Mouse (Mus musculus) hindbrain, embryonic 13.5 days (tissue): ENCODE measurements around the gene Nfkbib. TPM values are rescaled to one million over a fixed set of nuclear protein-coding genes. Genes with fewer than 3 reads are reported as not detected.

ENCODE experiments used
- ATAC-seq: fragments of 200-750 bp; cut with Nextera tagmentation; 2 replicates; pipeline ENCODE4 v1.8.0; 2017; ENCODE audit warnings: moderate TSS enrichment; ENCODE audit not compliant: low FRiP score
- H3K27ac ChIP-seq: fragments of 300-500 bp; sonication (generic); 2 replicates; pipeline ENCODE4 v1.5.1; 2015; ENCODE audit warnings: inconsistent platforms, mild to moderate bottlenecking, moderate library complexity
- H3K27me3 ChIP-seq: fragments of 300-500 bp; sonication (generic); 2 replicates; pipeline ENCODE4 v1.6.1; 2015; ENCODE audit warnings: mild to moderate bottlenecking, inconsistent platforms
- H3K36me3 ChIP-seq: fragments of 300-500 bp; sonication (generic); 2 replicates; pipeline ENCODE4 v1.6.1; 2015; ENCODE audit warnings: mild to moderate bottlenecking, inconsistent platforms
- H3K4me1 ChIP-seq: fragments of 300-500 bp; sonication (generic); replicated peaks from 2 replicates; pipeline ENCODE4 v1.6.1; 2015; ENCODE audit warnings: inconsistent platforms
- H3K4me2 ChIP-seq: fragments of 300-500 bp; sonication (generic); 2 replicates; pipeline ENCODE4 v1.6.1; 2015; ENCODE audit warnings: inconsistent platforms, mild to moderate bottlenecking, moderate library complexity
- H3K4me3 ChIP-seq: fragments of 300-500 bp; sonication (generic); 2 replicates; pipeline ENCODE4 v1.5.1; 2015; ENCODE audit warnings: mild to moderate bottlenecking, inconsistent platforms
- H3K9ac ChIP-seq: fragments of 300-500 bp; sonication (generic); 2 replicates; pipeline ENCODE4 v1.6.1; 2015; ENCODE audit warnings: mild to moderate bottlenecking, inconsistent platforms
- H3K9me3 ChIP-seq: fragments of 300-500 bp; sonication (generic); 2 replicates; pipeline ENCODE4 v1.6.1; 2016; ENCODE audit warnings: inconsistent platforms
- WGBS: fragments of 180-500 bp; shearing (Covaris S2); methylation state at CpG from one replicate; pipeline ENCODE4 v1.1.7; 2015; 5-methylcytosine and 5-hydroxymethylcytosine counted together
- polyA plus RNA-seq: library from polyadenylated mRNA; unstranded; fragments of >200 nt; fragmentation: Nextera tagmentation; extraction: Ambion mirVana; gene quantifications from 2 replicates; pipeline ENCODE4 v1.2.1, GENCODE M21; 2015

Gene Nfkbib
- polyA plus RNA-seq = 58.6 and 59.5 TPM in 2 replicates

GRCm38 (mm10) chr7:28767462-28767965 lies at the start of gene Nfkbib:
Nfkbib (minus strand) TSS chr7:28767512.
- H3K9ac ChIP-seq = peak within 1 kb of the TSS; percentile 70
- H3K36me3 ChIP-seq = peaks cover 8% of the 10 kb centered on the region; the same call in 1 of the 2 replicates
- no peaks in the 10 kb centered on the region for H3K27me3 ChIP-seq
- H3K4me3 ChIP-seq = peak within 1 kb of the TSS; percentile 69
- WGBS = 62% methylated on average over 7 of the region's 7 CpGs
- ATAC-seq = no peak
- H3K27ac ChIP-seq = no peak within 1 kb of the TSS
- peaks cover 37% of the 10 kb centered on the region for H3K4me1 ChIP-seq
- H3K4me2 ChIP-seq = peak within 1 kb of the TSS; percentile 67
- H3K9me3 ChIP-seq = no peaks in the 10 kb centered on the region

- H3K4me2 ChIP-seq = no peak overlapping the region
- 92% methylated on average over 10 of the region's 10 CpGs for WGBS
- peaks cover 87% of the 10 kb centered on the region for H3K4me1 ChIP-seq
- no peak overlapping the region for H3K4me3 ChIP-seq
- H3K27me3 ChIP-seq = no peaks in the 10 kb centered on the region
- peaks cover 98% of the 10 kb centered on the region for H3K36me3 ChIP-seq
- H3K27ac ChIP-seq = no peak overlapping the region
- H3K9ac ChIP-seq = peak overlapping the region; percentile 21; the same call in 1 of the 2 replicates
- H3K9me3 ChIP-seq = no peaks in the 10 kb centered on the region
- ATAC-seq = no peak
Observed at GRCm38 (mm10) chr7:28816920-28817319, 49.6 kb upstream of the Nfkbib start.

DNA sequence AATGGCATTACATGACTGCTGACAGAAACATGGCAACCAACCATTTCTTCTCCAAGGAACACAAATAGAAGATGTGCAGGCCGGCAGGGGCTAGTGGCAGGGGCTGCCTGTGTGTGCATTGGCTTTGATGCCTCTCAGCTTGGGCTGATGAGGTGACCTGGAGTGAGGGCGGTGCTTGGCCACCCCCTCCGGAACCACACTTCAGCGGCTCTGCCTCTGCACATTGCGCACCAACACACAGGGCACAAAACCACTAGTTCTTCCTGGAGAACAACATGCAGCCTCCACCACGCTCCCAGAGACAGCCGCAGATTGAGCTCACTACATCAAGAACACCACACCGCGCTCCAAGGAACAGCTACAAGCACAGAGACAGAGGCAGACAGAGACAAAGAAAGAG lies 48.9 kb upstream of the Nfkbib start:
- H3K9me3 ChIP-seq = no peaks in the 10 kb centered on the region
- WGBS = 82% methylated on average over 9 of the region's 9 CpGs
- H3K27me3 ChIP-seq = no peaks in the 10 kb centered on the region
- H3K27ac ChIP-seq = no peak overlapping the region; the same call in 1 of the 2 replicates
- H3K36me3 ChIP-seq = peaks cover 91% of the 10 kb centered on the region
- ATAC-seq = no peak
- peaks cover 86% of the 10 kb centered on the region for H3K4me1 ChIP-seq
- H3K4me2 ChIP-seq = no peak overlapping the region
- H3K9ac ChIP-seq = 0 out of 2 replicates have a peak overlapping the region, but pooled peaks have one; percentile 9
- H3K4me3 ChIP-seq = no peak overlapping the region

DNA sequence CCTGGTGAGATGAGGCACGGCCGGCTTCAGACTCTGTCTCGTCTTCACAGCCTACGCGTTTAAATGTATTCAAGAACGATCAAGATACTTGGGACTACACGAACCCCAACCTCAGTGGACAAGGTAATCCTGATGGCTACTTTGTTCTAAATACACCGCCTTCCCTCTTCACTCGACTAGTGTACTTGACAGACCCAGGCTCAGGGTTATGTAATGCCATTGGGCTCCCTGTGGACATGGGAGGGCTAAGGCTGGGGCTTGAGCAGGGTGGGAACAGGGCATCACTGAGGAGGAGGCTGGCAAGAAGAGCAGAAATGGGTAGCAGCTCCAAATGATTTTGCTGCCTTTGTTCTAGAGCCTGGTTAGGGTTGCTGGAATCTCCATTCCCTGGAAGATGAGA lies 47.9 kb upstream of the Nfkbib start:
- H3K4me2 ChIP-seq = no peak overlapping the region
- no peaks in the 10 kb centered on the region for H3K27me3 ChIP-seq
- peaks cover 81% of the 10 kb centered on the region for H3K36me3 ChIP-seq
- peaks cover 77% of the 10 kb centered on the region for H3K4me1 ChIP-seq
- no peak overlapping the region for H3K27ac ChIP-seq
- ATAC-seq = no peak
- H3K9ac ChIP-seq = 0 out of 2 replicates have a peak overlapping the region, but pooled peaks have one; percentile 9
- no peak overlapping the region for H3K4me3 ChIP-seq
- no peaks in the 10 kb centered on the region for H3K9me3 ChIP-seq
- 92% methylated on average over 9 of the region's 9 CpGs for WGBS

DNA sequence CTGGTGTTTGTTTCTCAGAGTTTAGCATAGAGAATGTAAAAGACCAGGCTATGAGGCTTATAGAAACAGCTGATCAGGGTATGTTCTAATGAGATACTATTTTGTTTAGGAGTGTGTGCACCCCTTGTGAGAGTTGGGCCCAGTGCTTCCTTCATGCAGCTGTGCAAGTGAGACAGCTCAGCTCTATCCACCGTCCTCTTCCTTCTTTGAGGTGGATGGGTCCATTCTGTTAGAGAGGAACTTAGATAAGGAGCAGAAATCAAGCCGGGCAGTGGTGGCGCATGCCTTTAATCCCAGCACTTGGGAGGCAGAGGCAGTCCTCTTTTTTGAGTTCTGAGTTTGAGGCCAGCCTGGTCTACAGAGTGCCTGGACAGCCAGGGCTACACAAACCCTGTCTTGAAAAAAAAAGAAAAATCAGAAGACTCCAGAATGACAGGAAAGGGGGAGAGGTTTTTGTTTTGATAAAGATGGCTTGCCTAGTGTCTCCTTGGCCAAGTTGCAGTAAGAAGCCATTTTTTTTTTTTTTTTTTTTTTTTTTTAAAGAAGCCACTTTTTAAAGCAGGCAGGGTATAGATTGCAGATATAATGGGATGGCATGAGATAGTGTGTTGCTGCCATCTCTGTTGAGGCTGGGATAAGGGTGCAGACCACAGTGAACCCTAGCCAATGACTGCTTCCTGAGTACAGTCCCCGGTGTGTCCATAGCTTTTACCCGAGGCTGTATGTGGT lies 47.2 kb upstream of the Nfkbib start:
- Histone ChIP-seq H3K36me3 (peaks cover 73% of the 10 kb centered on the region), H3K4me2 (no peak overlapping the region), H3K27me3 (no peaks in the 10 kb centered on the region), H3K9me3 (no peaks in the 10 kb centered on the region), H3K4me3 (no peak overlapping the region), H3K4me1 (peaks cover 73% of the 10 kb centered on the region), H3K27ac (no peak overlapping the region), H3K9ac (no peak overlapping the region)
- ATAC-seq = no peak
- 84% methylated on average over 5 of the region's 5 CpGs for WGBS

- no peaks in the 10 kb centered on the region for H3K27me3 ChIP-seq
- peaks cover 68% of the 10 kb centered on the region for H3K4me1 ChIP-seq
- H3K4me3 ChIP-seq = peak overlapping the region; percentile 76
- peak overlapping the region; percentile 86 for H3K4me2 ChIP-seq
- H3K27ac ChIP-seq = no peak overlapping the region
- H3K36me3 ChIP-seq = peaks cover 60% of the 10 kb centered on the region
- ATAC-seq = no peak
- no peaks in the 10 kb centered on the region for H3K9me3 ChIP-seq
- 90% methylated on average over 5 of the region's 5 CpGs for WGBS
- peak overlapping the region; percentile 90; the same call in 1 of the 2 replicates for H3K9ac ChIP-seq
Observed at GRCm38 (mm10) chr7:28812949-28813348, 45.6 kb upstream of the Nfkbib start.

DNA sequence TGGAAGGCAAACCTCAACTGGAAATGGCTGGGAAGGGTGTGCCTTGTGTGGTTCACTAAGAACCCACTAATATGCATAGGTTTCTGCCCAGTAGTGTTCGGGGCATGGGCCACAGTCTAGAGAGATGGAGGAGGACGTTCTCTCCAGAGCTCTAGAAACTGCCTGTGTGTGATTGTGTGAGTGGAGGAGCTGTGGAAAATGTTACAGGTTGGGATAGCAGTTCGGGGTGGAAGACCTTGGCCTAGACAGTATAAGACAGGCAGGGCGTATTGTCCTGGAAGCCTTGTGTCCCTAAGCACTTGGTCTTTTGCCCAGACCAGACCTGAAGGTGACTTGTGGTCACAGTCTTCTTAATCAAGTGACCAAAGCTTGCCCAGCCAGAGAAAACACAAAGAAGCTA lies 45.1 kb upstream of the Nfkbib start:
- H3K4me1 ChIP-seq = peaks cover 68% of the 10 kb centered on the region
- H3K4me2 ChIP-seq = peak overlapping the region; percentile 86
- no peak for ATAC-seq
- H3K9me3 ChIP-seq = no peaks in the 10 kb centered on the region
- peak overlapping the region; percentile 30; the same call in 1 of the 2 replicates for H3K27ac ChIP-seq
- WGBS = 77% methylated on average over 4 of the region's 4 CpGs
- peaks cover 55% of the 10 kb centered on the region for H3K36me3 ChIP-seq
- no peaks in the 10 kb centered on the region for H3K27me3 ChIP-seq
- H3K4me3 ChIP-seq = peak overlapping the region; percentile 76
- peak overlapping the region; percentile 90 for H3K9ac ChIP-seq

DNA sequence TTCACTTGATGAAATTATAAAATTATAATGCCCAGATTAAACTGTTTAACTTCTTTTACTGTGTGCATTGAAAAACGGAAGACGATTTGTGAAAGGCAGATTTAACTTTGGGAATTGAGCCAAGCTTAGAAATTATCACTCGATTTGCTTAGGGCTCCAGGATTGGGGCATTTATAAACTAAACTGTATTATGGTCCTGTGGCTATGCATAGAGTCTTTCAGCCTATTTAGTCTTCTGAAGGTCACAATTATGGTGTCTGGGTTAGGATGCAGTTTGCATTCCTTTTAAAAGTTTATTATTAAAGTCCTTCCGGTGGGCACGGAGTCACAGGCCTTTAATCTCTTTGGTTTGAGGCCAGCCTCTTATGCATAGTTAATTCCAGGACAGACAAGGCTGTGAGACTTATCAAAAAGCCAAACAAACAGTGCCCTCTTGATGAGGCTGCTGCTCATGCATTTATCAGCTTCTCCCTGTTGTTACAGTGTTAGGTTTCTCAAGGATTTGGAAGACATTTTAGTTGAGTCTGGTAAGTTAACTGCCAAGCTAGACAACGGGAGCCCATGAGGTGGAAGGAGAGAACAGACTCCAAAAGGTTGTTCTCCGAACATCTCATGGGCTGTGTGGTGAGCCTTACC lies 44.4 kb upstream of the Nfkbib start:
- H3K27ac ChIP-seq = peak overlapping the region; percentile 30
- H3K9ac ChIP-seq = peak overlapping the region; percentile 90
- H3K27me3 ChIP-seq = no peaks in the 10 kb centered on the region
- peaks cover 61% of the 10 kb centered on the region for H3K4me1 ChIP-seq
- no peaks in the 10 kb centered on the region for H3K9me3 ChIP-seq
- H3K4me3 ChIP-seq = peak overlapping the region; percentile 76
- peak overlapping the region; percentile 86 for H3K4me2 ChIP-seq
- ATAC-seq = no peak
- WGBS = 17% methylated on average over 7 of the region's 7 CpGs
- peaks cover 48% of the 10 kb centered on the region for H3K36me3 ChIP-seq

DNA sequence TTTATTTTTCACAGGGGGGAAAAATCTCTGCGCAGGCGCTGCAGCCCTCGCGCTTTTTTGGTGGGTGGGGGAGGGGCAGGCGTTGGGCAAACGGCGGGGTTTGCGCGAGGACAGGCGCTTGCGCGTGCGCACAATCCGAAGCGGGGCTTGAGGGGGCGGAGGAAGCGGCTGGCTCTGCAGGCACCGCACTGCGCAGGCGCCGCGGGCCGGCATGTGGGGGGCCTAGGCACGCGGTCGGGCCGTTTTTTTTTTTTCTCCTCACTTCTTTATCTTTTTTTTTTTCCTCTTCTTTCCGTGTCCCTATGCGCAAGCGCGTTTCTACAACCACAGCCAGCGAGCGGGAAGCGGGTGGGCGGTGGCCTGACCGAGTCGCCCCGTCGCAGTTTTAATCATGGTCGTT lies 43.9 kb upstream of the Nfkbib start:
- ATAC-seq = 0 out of 2 replicates have a peak, but pooled peaks have one; percentile 14
- H3K9ac ChIP-seq = peak overlapping the region; percentile 90
- peaks cover 56% of the 10 kb centered on the region for H3K4me1 ChIP-seq
- no peaks in the 10 kb centered on the region for H3K9me3 ChIP-seq
- WGBS = under 1% methylated on average over 39 of the region's 40 CpGs
- H3K36me3 ChIP-seq = peaks cover 42% of the 10 kb centered on the region
- no peaks in the 10 kb centered on the region for H3K27me3 ChIP-seq
- H3K4me2 ChIP-seq = peak overlapping the region; percentile 86
- H3K27ac ChIP-seq = peak overlapping the region; percentile 97
- peak overlapping the region; percentile 76 for H3K4me3 ChIP-seq

- H3K4me1 ChIP-seq = peaks cover 47% of the 10 kb centered on the region
- H3K4me3 ChIP-seq = peak overlapping the region; percentile 76
- no peaks in the 10 kb centered on the region for H3K9me3 ChIP-seq
- peak overlapping the region; percentile 100 for H3K27ac ChIP-seq
- peaks cover 34% of the 10 kb centered on the region for H3K36me3 ChIP-seq
- no peaks in the 10 kb centered on the region for H3K27me3 ChIP-seq
- peak overlapping the region; percentile 92 for H3K9ac ChIP-seq
- peak overlapping the region; percentile 94 for H3K4me2 ChIP-seq
- under 1% methylated on average over 70 of the region's 70 CpGs for WGBS
- peak; percentile 94 for ATAC-seq
Observed at GRCm38 (mm10) chr7:28810107-28811066, 43.1 kb upstream of the Nfkbib start.

DNA sequence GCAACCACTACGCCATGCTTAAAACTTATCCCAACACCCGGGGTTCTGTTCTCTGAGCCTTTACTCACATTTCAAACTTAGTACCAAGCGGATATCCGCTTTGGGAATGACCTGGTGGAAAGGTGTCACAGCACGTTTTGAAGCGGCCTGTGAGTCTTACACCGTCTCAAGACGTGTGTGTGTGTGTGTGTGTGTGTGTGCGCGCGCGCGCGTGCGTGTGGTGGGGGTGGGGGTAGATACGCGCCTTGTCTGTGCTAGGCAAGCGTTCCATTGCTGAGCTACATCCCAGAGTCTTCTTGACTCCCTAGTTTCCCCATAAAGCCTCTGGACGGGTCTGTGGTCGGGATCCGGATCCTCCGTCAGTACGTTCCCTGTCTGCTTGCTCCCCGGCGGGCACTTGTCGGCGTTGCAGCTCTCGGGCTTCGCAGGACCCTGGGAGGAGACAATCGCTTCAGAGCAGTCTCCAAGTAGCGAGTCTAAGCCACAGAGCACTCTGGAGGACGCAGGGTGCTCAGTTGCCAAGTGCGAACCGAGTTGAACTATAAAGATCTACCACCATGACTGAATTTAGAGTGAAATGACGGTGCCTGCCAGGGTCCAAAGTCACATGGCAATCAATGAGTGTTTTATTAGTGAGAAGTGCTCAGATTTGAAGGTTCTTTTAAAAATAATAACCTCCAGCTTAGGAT lies 42.2 kb upstream of the Nfkbib start:
- peak overlapping the region; percentile 100 for H3K27ac ChIP-seq
- peak overlapping the region; percentile 76 for H3K4me3 ChIP-seq
- 0% methylated on average over 32 of the region's 35 CpGs for WGBS
- H3K27me3 ChIP-seq = no peaks in the 10 kb centered on the region
- ATAC-seq = peak; percentile 33
- peak overlapping the region; percentile 94 for H3K4me2 ChIP-seq
- no peaks in the 10 kb centered on the region for H3K9me3 ChIP-seq
- peak overlapping the region; percentile 92 for H3K9ac ChIP-seq
- peaks cover 40% of the 10 kb centered on the region for H3K4me1 ChIP-seq
- H3K36me3 ChIP-seq = peaks cover 26% of the 10 kb centered on the region
